Mouse (Mus musculus) small intestine, adult 2 months (tissue): ENCODE data around the gene Trip6.

Source experiments
- CTCF ChIP-seq: fragments of 200-500 bp; IDR thresholded peaks from 2 replicates; pipeline ENCODE4 v1.5.1; 2012; ENCODE audit warnings: low read depth, mild to moderate bottlenecking, control low read depth, inconsistent platforms, low read length, moderate library complexity, mixed read lengths; ENCODE audit not compliant: insufficient replicate concordance, insufficient read length; ENCODE audit errors: extremely low read depth
- POLR2A ChIP-seq: fragments of 200-500 bp; IDR thresholded peaks from 2 replicates; pipeline ENCODE4 v1.6.1; 2012; ENCODE audit warnings: low read depth, mild to moderate bottlenecking, control low read depth, inconsistent platforms, low read length, moderate library complexity

DNA sequence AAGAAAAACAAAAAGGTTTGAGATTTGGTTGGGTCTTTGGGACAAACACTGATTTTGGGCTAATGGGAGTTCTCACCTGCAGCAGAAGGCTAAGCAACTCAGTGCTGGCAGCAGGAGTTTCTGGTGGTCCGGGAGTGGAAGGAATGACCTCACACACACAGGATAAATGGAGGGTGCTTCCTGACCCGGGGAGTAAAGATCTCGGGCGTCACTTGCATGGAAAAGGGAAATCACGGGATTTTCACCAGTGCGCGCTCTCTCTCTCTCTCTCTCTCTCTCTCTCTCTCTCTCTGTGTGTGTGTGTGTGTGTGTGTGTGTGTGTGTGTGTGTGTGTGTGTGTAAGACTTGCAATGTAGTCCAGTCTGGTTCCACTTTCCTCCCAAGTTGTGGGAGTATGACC, 33.7 kb upstream of the Trip6 start:
- no peak for TF ChIP-seq POLR2A
- no peak for TF ChIP-seq CTCF
